Mouse (Mus musculus): ENCODE data around the gene Galntl6. TPM values are rescaled to one million over a fixed set of nuclear protein-coding genes. Genes with fewer than 3 reads are reported as not detected.

The Galntl6 gene
- polyA plus RNA-seq, 1 experiment from 2014 or later = 15.9 TPM

GRCm38 (mm10) chr8:57737281-57737680 lies 1175.2 kb downstream of the Galntl6 start:
- no peak overlapping the region for H3K27ac ChIP-seq (ENCODE audit: low read length)
- H3K36me3 ChIP-seq (ENCODE audit: control insufficient read depth, insufficient read depth) = no peaks in the 10 kb centered on the region
- H3K9ac ChIP-seq (replicated peaks; ENCODE audit: low read depth, low read length) = no peak overlapping the region
- H3K9me3 ChIP-seq (ENCODE audit: control insufficient read depth, low read length) = no peaks in the 10 kb centered on the region
- no peak overlapping the region for H3K4me2 ChIP-seq (ENCODE audit: low read length)
- no peak for ATAC-seq
- H3K4me3 ChIP-seq (replicated peaks; ENCODE audit: low read length) = no peak overlapping the region
- no peaks in the 10 kb centered on the region for H3K4me1 ChIP-seq (replicated peaks; ENCODE audit: control insufficient read depth, insufficient read depth, low read length)
- WGBS = 93% methylated on average over 4 of the region's 4 CpGs
- H3K27me3 ChIP-seq (replicated peaks; ENCODE audit: control insufficient read depth, insufficient read depth, low read length) = no peaks in the 10 kb centered on the region

GRCm38 (mm10) chr8:57732795-57733194 lies 1179.6 kb downstream of the Galntl6 start:
- Histone ChIP-seq H3K27ac (ENCODE audit: low read length) (no peak overlapping the region), H3K4me3 (replicated peaks; ENCODE audit: low read length) (no peak overlapping the region), H3K4me2 (ENCODE audit: low read length) (no peak overlapping the region), H3K4me1 (replicated peaks; ENCODE audit: control insufficient read depth, insufficient read depth, low read length) (no peaks in the 10 kb centered on the region), H3K9ac (replicated peaks; ENCODE audit: low read depth, low read length) (no peak overlapping the region), H3K36me3 (ENCODE audit: control insufficient read depth, insufficient read depth) (no peaks in the 10 kb centered on the region), H3K9me3 (ENCODE audit: control insufficient read depth, low read length) (no peaks in the 10 kb centered on the region), H3K27me3 (replicated peaks; ENCODE audit: control insufficient read depth, insufficient read depth, low read length) (no peaks in the 10 kb centered on the region)
- WGBS = 9% methylated on average over 2 of the region's 2 CpGs
- ATAC-seq = no peak

- Histone ChIP-seq H3K27me3 (replicated peaks; ENCODE audit: control insufficient read depth, insufficient read depth, low read length) (no peaks in the 10 kb centered on the region), H3K36me3 (ENCODE audit: control insufficient read depth, insufficient read depth) (no peaks in the 10 kb centered on the region), H3K4me3 (replicated peaks; ENCODE audit: low read length) (no peak overlapping the region), H3K9ac (replicated peaks; ENCODE audit: low read depth, low read length) (no peak overlapping the region), H3K4me2 (ENCODE audit: low read length) (no peak overlapping the region), H3K4me1 (replicated peaks; ENCODE audit: control insufficient read depth, insufficient read depth, low read length) (no peaks in the 10 kb centered on the region), H3K9me3 (ENCODE audit: control insufficient read depth, low read length) (no peaks in the 10 kb centered on the region), H3K27ac (ENCODE audit: low read length) (no peak overlapping the region)
- WGBS = 82% methylated on average over 8 of the region's 8 CpGs
- no peak for ATAC-seq
Measured at GRCm38 (mm10) chr8:57731666-57732065, 1180.8 kb downstream of the Galntl6 start.

GRCm38 (mm10) chr8:57728276-57728675 lies 1184.2 kb downstream of the Galntl6 start:
- H3K9me3 ChIP-seq (ENCODE audit: control insufficient read depth, low read length) = no peaks in the 10 kb centered on the region
- no peak for ATAC-seq
- WGBS = 62% methylated on average over 2 of the region's 2 CpGs
- no peak overlapping the region for H3K4me2 ChIP-seq (ENCODE audit: low read length)
- H3K4me1 ChIP-seq (replicated peaks; ENCODE audit: control insufficient read depth, insufficient read depth, low read length) = no peaks in the 10 kb centered on the region
- no peak overlapping the region for H3K4me3 ChIP-seq (replicated peaks; ENCODE audit: low read length)
- no peak overlapping the region for H3K9ac ChIP-seq (replicated peaks; ENCODE audit: low read depth, low read length)
- H3K27ac ChIP-seq (ENCODE audit: low read length) = no peak overlapping the region
- H3K36me3 ChIP-seq (ENCODE audit: control insufficient read depth, insufficient read depth) = no peaks in the 10 kb centered on the region
- H3K27me3 ChIP-seq (replicated peaks; ENCODE audit: control insufficient read depth, insufficient read depth, low read length) = no peaks in the 10 kb centered on the region

- Histone ChIP-seq H3K9me3 (ENCODE audit: control insufficient read depth, low read length) (no peaks in the 10 kb centered on the region), H3K4me1 (replicated peaks; ENCODE audit: control insufficient read depth, insufficient read depth, low read length) (no peaks in the 10 kb centered on the region), H3K9ac (replicated peaks; ENCODE audit: low read depth, low read length) (no peak overlapping the region), H3K36me3 (ENCODE audit: control insufficient read depth, insufficient read depth) (no peaks in the 10 kb centered on the region), H3K4me2 (ENCODE audit: low read length) (no peak overlapping the region), H3K4me3 (replicated peaks; ENCODE audit: low read length) (no peak overlapping the region), H3K27me3 (replicated peaks; ENCODE audit: control insufficient read depth, insufficient read depth, low read length) (no peaks in the 10 kb centered on the region), H3K27ac (ENCODE audit: low read length) (no peak overlapping the region)
- 89% methylated on average over 13 of the region's 13 CpGs for WGBS
- ATAC-seq = no peak
Measured at GRCm38 (mm10) chr8:57724843-57725627, 1187.4 kb downstream of the Galntl6 start.

Other genes with a start within 250 kb of the Galntl6 start
- 6.7 and 10.7 TPM in 2 replicates for gene BC030500, start 885 bp downstream of the Galntl6 start, polyA plus RNA-seq (2015; fragmentation: Nextera tagmentation; extraction: Ambion mirVana)